Mouse (Mus musculus): ENCODE measurements around the gene Prg2.

The Prg2 gene

DNA sequence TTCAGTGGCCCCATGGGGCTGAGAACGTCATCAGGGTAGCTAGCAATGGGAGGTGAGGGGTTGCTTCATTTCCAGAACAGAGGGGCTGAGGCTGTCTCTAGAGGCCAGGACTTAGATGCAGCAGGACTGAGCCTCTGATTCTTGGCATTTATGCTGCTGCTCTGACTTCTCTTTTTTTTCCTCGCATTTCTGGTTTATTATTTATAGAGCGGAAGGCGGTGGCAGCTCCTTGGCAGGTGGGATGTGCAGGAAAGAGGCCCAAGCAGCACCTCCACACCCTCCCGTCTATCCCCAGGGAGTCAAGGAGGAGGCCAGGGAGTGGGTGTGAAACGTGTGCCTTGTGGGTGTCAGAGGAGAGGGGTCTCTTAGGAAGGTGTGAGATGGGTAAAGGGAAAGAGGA is 50.7 kb downstream of the Prg2 start:
- DNase-seq (ENCODE audit: low spot score): no peak

DNA sequence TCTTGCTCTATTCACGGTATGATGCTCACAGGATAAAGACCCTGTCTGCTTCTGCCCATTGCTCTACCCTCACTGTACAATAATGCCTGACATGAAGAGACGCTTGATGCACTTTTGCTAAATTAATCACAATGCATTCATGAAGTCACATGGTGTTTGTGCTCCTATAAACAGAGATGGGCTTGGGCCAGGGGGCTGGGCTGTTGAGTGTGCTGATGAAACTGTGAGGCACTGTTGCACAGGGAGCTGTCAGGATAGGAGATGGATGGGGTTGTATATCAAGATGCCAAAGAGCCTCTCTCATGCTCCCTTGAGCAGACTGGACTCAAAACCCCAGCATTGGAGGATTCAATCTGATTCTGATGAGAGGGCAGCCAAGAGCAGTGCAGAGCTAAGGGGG is 52.9 kb downstream of the Prg2 start:
- no peak for DNase-seq (ENCODE audit: low spot score)

Measured in layer of hippocampus, adult 11-12 months (tissue).